Mouse (Mus musculus) forebrain, embryonic 14.5 days (tissue): ENCODE measurements at regions not wholly inside any gene's neighbourhood (a gene's known extent, or its start where the extent isn't known, plus 50 kb on each side); places are given as distances from the start of the nearest gene placed in this dataset.

Source experiments
- ATAC-seq: fragments of 200-750 bp; cut with Nextera tagmentation; 2 replicates; pipeline ENCODE4 v1.8.0; 2017; ENCODE audit warnings: mild to moderate bottlenecking, moderate library complexity
- DNase-seq: peaks from one replicate; pipeline ENCODE4 v3.0.0-alpha.2; 2015; ENCODE audit warnings: low spot score
- H3K27ac ChIP-seq: fragments of 300-500 bp; sonication (generic); 2 replicates; pipeline ENCODE4 v1.5.1; 2014; ENCODE audit warnings: low read depth, mild to moderate bottlenecking, control low read depth, low read length, moderate library complexity
- H3K27me3 ChIP-seq: fragments of 300-500 bp; sonication (generic); replicated peaks from 2 replicates; pipeline ENCODE4 v1.6.1; 2014; ENCODE audit warnings: low read length, control low read depth, mixed read lengths; ENCODE audit not compliant: control insufficient read depth, insufficient read depth
- H3K36me3 ChIP-seq: fragments of 300-500 bp; sonication (generic); 2 replicates; pipeline ENCODE4 v1.6.1; 2014; ENCODE audit warnings: low read length, control low read depth; ENCODE audit not compliant: control insufficient read depth, insufficient read depth
- H3K4me1 ChIP-seq: fragments of 300-500 bp; sonication (generic); 2 replicates; pipeline ENCODE4 v1.6.1; 2014; ENCODE audit warnings: antibody characterized with exemption, low read length, control low read depth; ENCODE audit not compliant: control insufficient read depth, insufficient read depth
- H3K4me2 ChIP-seq: fragments of 300-500 bp; sonication (generic); 2 replicates; pipeline ENCODE4 v1.6.1; 2014; ENCODE audit warnings: mild to moderate bottlenecking, control low read depth, low read length
- H3K4me3 ChIP-seq: fragments of 300-500 bp; sonication (generic); 2 replicates; pipeline ENCODE4 v1.5.1; 2014; ENCODE audit warnings: low read depth, low read length, control low read depth
- H3K9ac ChIP-seq: fragments of 300-500 bp; sonication (generic); 2 replicates; pipeline ENCODE4 v1.6.1; 2014; ENCODE audit warnings: mild to moderate bottlenecking, low read length, control low read depth, moderate library complexity
- H3K9me3 ChIP-seq: fragments of 300-500 bp; sonication (generic); replicated peaks from 2 replicates; pipeline ENCODE4 v1.6.1; 2016; ENCODE audit warnings: low read length, control low read depth, mixed read lengths; ENCODE audit not compliant: control insufficient read depth
- WGBS: fragments of 180-500 bp; shearing (Covaris S2); extraction: QIAGEN DNeasy Blood & Tissue Kit; methylation state at CpG from one replicate; pipeline ENCODE4 v1.1.7; 2014; 5-methylcytosine and 5-hydroxymethylcytosine counted together

DNA sequence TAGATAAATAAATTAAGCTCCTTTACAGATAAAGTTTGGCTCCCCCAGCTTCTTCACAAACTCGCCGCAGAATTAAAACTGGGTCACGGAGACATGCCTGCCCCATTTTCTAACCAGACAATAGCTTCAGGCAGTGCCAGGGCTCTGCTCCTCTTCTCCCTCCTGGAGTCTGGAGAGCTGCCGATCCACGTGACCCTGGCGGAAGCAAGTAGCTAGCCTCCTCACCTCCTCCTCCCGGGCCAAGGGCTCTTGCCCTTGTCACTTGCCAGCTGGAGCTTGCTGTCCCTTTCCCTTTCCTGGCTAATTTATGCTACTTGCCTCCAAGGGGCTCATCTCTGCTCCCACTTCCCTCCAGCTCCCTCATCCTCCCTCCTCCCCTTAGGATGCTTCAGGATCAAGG lies 142.0 kb downstream of the Mis18a start:
- WGBS = 88% methylated on average over 7 of the region's 7 CpGs
- no peak for ATAC-seq
- Histone ChIP-seq H3K4me1 (no peaks in the 10 kb centered on the region), H3K9ac (no peak overlapping the region), H3K36me3 (no peaks in the 10 kb centered on the region), H3K4me3 (no peak overlapping the region), H3K27me3 (no peaks in the 10 kb centered on the region), H3K27ac (no peak overlapping the region), H3K9me3 (no peaks in the 10 kb centered on the region), H3K4me2 (no peak overlapping the region)
- no peak for DNase-seq

DNA sequence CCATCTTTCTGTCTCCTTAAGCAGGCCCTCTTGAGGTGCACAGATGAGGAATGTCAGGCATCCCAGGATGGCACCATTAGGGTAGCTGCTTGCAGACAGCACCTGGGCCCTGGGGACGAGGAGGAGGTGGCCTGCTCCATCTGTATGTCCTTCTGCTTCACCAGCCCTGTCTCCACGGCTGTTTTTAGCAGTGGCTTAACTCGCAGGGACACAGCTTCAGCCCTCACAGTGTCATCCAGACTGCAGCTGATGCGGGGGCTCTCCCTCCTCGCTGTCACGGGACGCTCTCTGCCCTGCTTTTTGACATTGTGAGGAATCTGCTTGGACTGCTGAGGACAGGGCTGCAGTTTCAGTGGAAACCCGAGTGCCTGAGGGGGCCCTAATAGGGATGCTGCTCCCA lies 146.8 kb downstream of the Mis18a start:
- ATAC-seq (no peak), DNase-seq (no peak)
- H3K4me3 ChIP-seq = no peak overlapping the region
- no peaks in the 10 kb centered on the region for H3K4me1 ChIP-seq
- H3K4me2 ChIP-seq = no peak overlapping the region
- 74% methylated on average over 8 of the region's 8 CpGs for WGBS
- no peak overlapping the region for H3K9ac ChIP-seq
- H3K36me3 ChIP-seq = no peaks in the 10 kb centered on the region
- H3K9me3 ChIP-seq = no peaks in the 10 kb centered on the region
- no peaks in the 10 kb centered on the region for H3K27me3 ChIP-seq
- H3K27ac ChIP-seq = no peak overlapping the region

DNA sequence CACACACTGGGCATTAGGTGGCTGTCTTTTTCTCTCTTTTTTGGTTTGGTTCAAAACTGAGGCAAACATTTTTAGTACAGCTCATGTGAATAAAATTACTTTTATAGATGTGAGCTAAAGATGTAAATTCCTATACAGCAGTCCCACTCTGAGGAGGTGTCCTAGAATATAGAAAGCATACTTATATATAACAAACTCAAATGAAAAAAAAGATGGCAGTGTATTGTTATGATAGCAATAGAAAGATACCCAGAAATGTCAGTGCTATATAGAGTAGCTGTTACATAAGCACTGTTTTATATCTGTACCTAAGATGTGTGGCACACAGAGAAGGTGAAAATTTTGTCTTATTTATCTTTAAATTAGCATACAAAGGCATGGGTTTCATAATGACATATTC lies 156.1 kb downstream of the Mis18a start:
- no peak for ATAC-seq
- no peak overlapping the region for H3K4me3 ChIP-seq
- DNase-seq = no peak

DNA sequence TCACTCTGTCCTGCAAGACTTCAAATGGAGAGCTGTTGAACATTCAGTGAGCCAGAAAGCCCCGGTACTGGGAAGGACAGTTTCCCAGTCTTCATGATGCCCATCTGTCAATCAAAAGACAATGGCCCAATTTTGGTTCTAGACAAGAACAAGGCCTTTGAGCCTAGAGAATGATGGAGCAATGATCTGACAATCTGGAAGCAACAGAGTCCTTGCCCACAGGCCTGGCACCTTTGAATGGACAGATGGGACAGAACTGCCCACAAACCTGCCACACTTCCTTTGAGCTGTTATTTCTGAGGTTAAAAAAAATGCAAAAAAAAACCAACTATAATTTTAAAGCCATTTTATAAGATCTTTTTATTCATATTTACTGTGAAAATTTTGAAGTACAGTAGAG lies 157.4 kb downstream of the Mis18a start:
- no peak overlapping the region for H3K9ac ChIP-seq
- no peak for DNase-seq
- H3K4me1 ChIP-seq = peaks cover 6% of the 10 kb centered on the region
- H3K27ac ChIP-seq = no peak overlapping the region
- no peak overlapping the region for H3K4me3 ChIP-seq
- no peak for ATAC-seq
- no peak overlapping the region for H3K4me2 ChIP-seq
- no peaks in the 10 kb centered on the region for H3K36me3 ChIP-seq
- H3K9me3 ChIP-seq = no peaks in the 10 kb centered on the region
- 84% methylated on average over 1 of the region's 1 CpGs for WGBS
- no peaks in the 10 kb centered on the region for H3K27me3 ChIP-seq

More for the DNA sequence above, 156.1 kb downstream of the Mis18a start:
- H3K9ac ChIP-seq = no peak overlapping the region
- H3K4me1 ChIP-seq = no peaks in the 10 kb centered on the region
- H3K4me2 ChIP-seq = no peak overlapping the region
- H3K27me3 ChIP-seq = no peaks in the 10 kb centered on the region
- no peaks in the 10 kb centered on the region for H3K36me3 ChIP-seq
- H3K27ac ChIP-seq = no peak overlapping the region
- H3K9me3 ChIP-seq = no peaks in the 10 kb centered on the region

DNA sequence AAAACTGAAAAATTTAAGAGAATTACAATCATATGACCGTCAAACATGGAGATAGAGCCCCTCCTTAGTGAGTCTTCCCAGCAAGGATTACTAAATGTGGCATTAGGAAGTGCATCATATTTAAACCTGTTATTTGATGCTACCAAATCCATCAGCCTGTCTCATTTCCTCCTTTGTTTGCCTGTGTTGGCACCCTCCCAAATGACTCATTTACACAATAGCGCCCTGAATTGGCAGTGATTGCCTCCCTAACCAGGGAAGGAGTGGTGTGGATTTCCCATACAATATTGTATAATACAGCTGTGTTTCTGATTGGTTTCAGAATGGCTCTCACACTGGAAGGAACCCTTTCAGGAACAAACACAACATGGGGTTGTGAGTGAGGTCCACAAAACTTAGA lies 162.0 kb downstream of the Mis18a start:
- WGBS = 31% methylated on average over 2 of the region's 2 CpGs
- peak; percentile 77 for DNase-seq
- Histone ChIP-seq H3K4me1 (peaks cover 6% of the 10 kb centered on the region), H3K9me3 (no peaks in the 10 kb centered on the region), H3K27ac (no peak overlapping the region), H3K36me3 (no peaks in the 10 kb centered on the region), H3K4me3 (no peak overlapping the region), H3K27me3 (no peaks in the 10 kb centered on the region), H3K9ac (no peak overlapping the region), H3K4me2 (no peak overlapping the region)
- peak; percentile 87 for ATAC-seq

DNA sequence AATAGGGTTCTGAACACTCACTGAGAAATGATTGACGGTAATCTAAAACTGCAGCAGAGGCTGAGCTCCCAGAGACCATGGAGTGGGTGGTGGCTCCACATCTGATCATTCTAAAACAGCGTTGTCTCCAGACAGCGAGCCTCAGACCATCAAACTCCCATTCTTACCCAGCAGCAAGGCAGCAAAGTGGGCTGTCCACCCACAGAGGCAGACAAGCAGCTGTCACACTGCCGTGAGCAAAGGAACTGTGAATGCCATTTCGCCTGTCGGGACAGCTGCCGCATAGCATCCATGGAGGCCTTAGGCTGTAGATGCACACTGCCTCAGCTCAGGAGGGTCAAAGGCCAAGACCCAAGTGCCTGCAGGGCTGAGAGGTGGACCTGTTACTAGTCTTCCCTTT lies 167.3 kb downstream of the Hunk start:
- Histone ChIP-seq H3K4me2 (no peak overlapping the region), H3K9me3 (no peaks in the 10 kb centered on the region), H3K36me3 (no peaks in the 10 kb centered on the region), H3K27me3 (0 out of 2 replicates have a peak, but pooled peaks cover 3% of the 10 kb centered on the region), H3K4me1 (peaks cover 2% of the 10 kb centered on the region; the same call in 1 of the 2 replicates), H3K9ac (no peak overlapping the region), H3K27ac (no peak overlapping the region), H3K4me3 (no peak overlapping the region)
- 95% methylated on average over 7 of the region's 7 CpGs for WGBS
- ATAC-seq (no peak), DNase-seq (no peak)

DNA sequence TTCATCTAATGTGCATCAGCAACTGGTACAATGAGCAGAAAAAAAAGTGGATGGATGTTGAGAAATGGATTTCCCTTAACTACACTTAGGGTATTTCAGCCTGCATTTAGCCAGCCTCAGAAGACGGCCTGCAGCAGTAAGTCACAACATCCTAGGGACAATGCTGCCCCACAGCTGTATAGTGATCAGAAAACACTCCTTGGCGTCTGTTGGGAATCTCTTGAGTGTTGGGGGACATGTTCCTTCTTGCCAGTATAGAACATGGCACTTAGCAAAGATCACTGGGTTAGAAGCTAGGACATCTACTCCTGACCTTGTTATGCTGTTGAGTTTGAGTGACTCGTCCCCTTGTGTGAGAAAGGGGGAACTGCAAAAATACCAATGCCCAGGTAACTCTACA lies 165.2 kb downstream of the Hunk start:
- no peaks in the 10 kb centered on the region for H3K36me3 ChIP-seq
- 0 out of 2 replicates have a peak, but pooled peaks cover 3% of the 10 kb centered on the region for H3K27me3 ChIP-seq
- no peak for DNase-seq
- no peak for ATAC-seq
- no peaks in the 10 kb centered on the region for H3K9me3 ChIP-seq
- WGBS = 86% methylated on average over 3 of the region's 3 CpGs
- no peak overlapping the region for H3K4me2 ChIP-seq
- H3K4me3 ChIP-seq = no peak overlapping the region
- H3K4me1 ChIP-seq = peaks cover 4% of the 10 kb centered on the region; the same call in 1 of the 2 replicates
- H3K9ac ChIP-seq = no peak overlapping the region
- no peak overlapping the region for H3K27ac ChIP-seq

DNA sequence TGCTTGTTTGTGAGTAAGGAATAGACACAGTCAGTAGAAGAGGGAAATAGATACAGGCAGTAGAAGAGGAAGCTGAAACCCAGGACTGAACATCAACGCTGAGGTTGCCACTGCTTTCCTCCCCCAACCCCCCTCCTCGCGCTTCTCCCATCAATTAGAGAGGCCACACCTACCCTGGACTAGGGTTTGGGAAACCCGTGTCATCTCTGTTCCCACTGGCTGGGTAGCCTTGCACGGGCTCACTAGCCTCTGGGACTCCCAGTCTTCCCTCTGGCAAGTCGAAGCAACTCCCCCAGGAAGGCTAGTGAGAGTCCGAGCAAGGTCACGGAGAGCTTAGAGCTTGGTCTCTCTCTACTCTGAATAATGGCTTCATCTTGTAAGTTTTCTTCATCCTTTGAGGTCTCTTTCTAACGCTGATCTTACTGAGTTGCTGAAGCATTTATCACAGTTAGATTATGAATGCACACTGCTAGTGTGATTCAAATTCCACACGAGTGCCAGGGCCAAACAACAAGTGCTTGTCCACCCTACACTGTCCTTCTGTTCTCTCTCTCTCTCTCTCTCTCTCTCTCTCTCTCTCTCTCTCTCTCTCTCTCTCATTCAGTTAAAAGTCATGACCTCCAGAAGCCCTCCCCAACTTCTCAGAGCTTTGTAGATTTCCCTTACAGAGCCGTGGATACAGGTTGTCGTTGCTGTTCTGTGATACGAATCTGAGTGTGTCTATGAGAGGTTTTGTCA lies 164.4 kb downstream of the Hunk start:
- 69% methylated on average over 13 of the region's 13 CpGs for WGBS
- DNase-seq = no peak

More for the DNA sequence above, 164.4 kb downstream of the Hunk start:
- no peaks in the 10 kb centered on the region for H3K36me3 ChIP-seq
- no peaks in the 10 kb centered on the region for H3K9me3 ChIP-seq
- no peak for ATAC-seq
- H3K4me3 ChIP-seq = no peak overlapping the region
- H3K9ac ChIP-seq = no peak overlapping the region
- H3K4me2 ChIP-seq = no peak overlapping the region
- 0 out of 2 replicates have a peak, but pooled peaks cover 3% of the 10 kb centered on the region for H3K27me3 ChIP-seq
- H3K27ac ChIP-seq = no peak overlapping the region
- H3K4me1 ChIP-seq = peaks cover 4% of the 10 kb centered on the region; the same call in 1 of the 2 replicates
